Mouse (Mus musculus) olfactory bulb, adult 2 months (tissue): ENCODE measurements around the gene Smchd1.

Source experiments
- CTCF ChIP-seq: fragments of 200-500 bp; IDR thresholded peaks from 2 replicates; pipeline ENCODE4 v1.5.1; 2012; ENCODE audit warnings: low read depth, mild to moderate bottlenecking, low read length, moderate library complexity; ENCODE audit not compliant: insufficient read depth
- POLR2A ChIP-seq: fragments of 200-500 bp; IDR thresholded peaks from 2 replicates; pipeline ENCODE4 v1.6.1; 2012; ENCODE audit warnings: mild to moderate bottlenecking, low read depth, low read length, moderate library complexity; ENCODE audit not compliant: insufficient read depth

DNA sequence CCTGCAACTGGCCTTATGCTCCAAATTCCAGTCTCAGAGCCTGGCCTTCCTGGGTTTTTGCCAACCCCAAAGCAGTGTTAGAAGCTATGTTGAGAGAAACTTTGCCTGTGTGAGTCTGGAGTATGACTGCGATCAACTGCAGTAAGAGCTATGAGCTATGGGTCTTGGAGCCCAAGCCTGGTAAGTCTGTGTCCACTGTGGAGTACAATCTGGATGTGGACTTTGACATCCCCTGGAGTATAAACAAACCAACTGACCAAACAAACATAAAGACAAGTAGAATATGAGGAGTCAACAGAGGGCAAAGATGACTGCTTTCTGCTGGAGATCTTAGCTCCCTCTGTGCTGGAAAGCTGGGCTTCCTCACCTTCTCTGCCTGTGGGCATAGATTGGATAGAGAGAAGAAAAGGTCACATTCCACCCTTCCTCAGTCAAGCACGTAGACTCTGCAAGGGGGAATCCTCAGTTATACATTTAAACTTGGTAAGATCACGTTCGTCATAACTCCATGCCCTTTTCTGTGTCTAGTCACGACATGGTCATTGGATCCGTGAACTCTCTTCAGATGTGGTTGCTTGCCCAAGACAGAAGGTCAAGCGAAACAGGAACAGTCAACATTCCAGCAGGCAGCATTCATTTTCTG lies 8.4 kb upstream of the Smchd1 start:
- TF ChIP-seq CTCF (no peak), POLR2A (no peak)
